Mouse (Mus musculus) Patski (cell line): ENCODE measurements around the gene Camta1. TPM values are rescaled to one million over a fixed set of nuclear protein-coding genes. Genes with fewer than 3 reads are reported as not detected.

Experiments
- ATAC-seq: fragments of 100-300 bp; one replicate; pipeline ENCODE4 v1.8.0; 2021
- CTCF ChIA-PET: fragments of 350-600 bp; sonication (Branson Sonifier 250); formaldehyde crosslinking; loops from one replicate; lab custom pipeline; 2022; ENCODE audit warnings: inconsistent platforms; lab: Charles Lee
- POLR2A ChIA-PET: fragments of 350-600 bp; sonication (Branson Sonifier 250); formaldehyde crosslinking; loops from one replicate; lab custom pipeline; 2022; ENCODE audit warnings: antibody characterized with exemption, inconsistent platforms; lab: Charles Lee
- DNase-seq: peaks from one replicate; pipeline ENCODE4 v3.0.0-alpha.2; 2011; ENCODE audit warnings: low read depth, low spot score
- H3K27me3 ChIP-seq: fragments of 371-371 bp; one replicate; pipeline ENCODE4 v1.5.1; 2021
- CTCF ChIP-seq: fragments of 100-300 bp; IDR thresholded peaks from one replicate; pipeline ENCODE4 v1.5.1; 2021
- in situ Hi-C: fragments of 300-500 bp; cut with MboI; formaldehyde crosslinking; loops from 3 replicates; pipeline ENCODE4 v1.11.1; 2018; ENCODE audit warnings: low pct_unique_long_range_greater_than_20kb, mixed read lengths
- polyA plus RNA-seq: library from polyadenylated mRNA; unstranded; gene quantifications from one replicate; pipeline ENCODE4 v1.2.3, GENCODE M21; 2021

The Camta1 gene
- polyA plus RNA-seq, 1 experiment from 2014 or later = 28.0 TPM

- no peak for DNase-seq
- ChIA-PET CTCF (interaction anchor here (1.0 to 1.5 kb wide), 2 partner anchors 13 to 28 kb away, joined by 3 to 4 read pairs; partner anchors contain the start of genes Park7 and Tnfrsf9), POLR2A (no interaction called here)
- in situ Hi-C loops = no loop called here
- ATAC-seq = no peak
- H3K27me3 ChIP-seq = no peaks in the 10 kb centered on the region
- no peak for TF ChIP-seq CTCF
Measured at GRCm38 (mm10) chr4:150926924-150927705, 934.6 kb downstream of the Camta1 start.

GRCm38 (mm10) chr4:150925923-150926322 lies 935.8 kb downstream of the Camta1 start:
- CTCF ChIA-PET = no interaction called here
- TF ChIP-seq CTCF = no peak
- DNase-seq (no peak), ATAC-seq (no peak)
- in situ Hi-C loops = no loop called here
- H3K27me3 ChIP-seq = no peaks in the 10 kb centered on the region
- POLR2A ChIA-PET = no interaction called here

- no peak for ATAC-seq
- POLR2A ChIA-PET = no interaction called here
Measured at GRCm38 (mm10) chr4:150924936-150925335, 936.7 kb downstream of the Camta1 start.

GRCm38 (mm10) chr4:150924308-150924707 lies 937.4 kb downstream of the Camta1 start:
- TF ChIP-seq CTCF = no peak
- H3K27me3 ChIP-seq = no peaks in the 10 kb centered on the region
- DNase-seq = no peak
- CTCF ChIA-PET = no interaction called here
- in situ Hi-C loops = no loop called here
- POLR2A ChIA-PET = no interaction called here
- ATAC-seq = no peak

More at GRCm38 (mm10) chr4:150924936-150925335, 936.7 kb downstream of the Camta1 start:
- CTCF ChIA-PET = no interaction called here
- no peak for TF ChIP-seq CTCF
- H3K27me3 ChIP-seq = no peaks in the 10 kb centered on the region
- DNase-seq = no peak
- in situ Hi-C loops = no loop called here

GRCm38 (mm10) chr4:150921206-150921605 lies 940.5 kb downstream of the Camta1 start:
- DNase-seq (no peak), ATAC-seq (no peak)
- in situ Hi-C loops = no loop called here
- CTCF ChIA-PET = no interaction called here
- POLR2A ChIA-PET = no interaction called here
- H3K27me3 ChIP-seq = no peaks in the 10 kb centered on the region
- no peak for TF ChIP-seq CTCF

GRCm38 (mm10) chr4:150917336-150918027 lies 944.2 kb downstream of the Camta1 start:
- TF ChIP-seq CTCF = no peak
- ChIA-PET POLR2A (no interaction called here), CTCF (no interaction called here)
- DNase-seq = no peak
- H3K27me3 ChIP-seq = no peaks in the 10 kb centered on the region
- ATAC-seq = no peak
- in situ Hi-C loops = no loop called here

- no peaks in the 10 kb centered on the region for H3K27me3 ChIP-seq
- CTCF ChIA-PET = no interaction called here
- ATAC-seq (no peak), DNase-seq (no peak)
- POLR2A ChIA-PET = no interaction called here
- in situ Hi-C loops = no loop called here
- TF ChIP-seq CTCF = no peak
Measured at GRCm38 (mm10) chr4:150915181-150915906, 946.3 kb downstream of the Camta1 start.

GRCm38 (mm10) chr4:150914290-150914733 lies 947.4 kb downstream of the Camta1 start, which contains the start of the genes Park7 and Tnfrsf9:
Gene Park7 (minus strand): TSS chr4:150914437.
Gene Tnfrsf9 (plus strand): TSS chr4:150914562.
- no peak for TF ChIP-seq CTCF
- in situ Hi-C loops = no loop called here
- CTCF ChIA-PET = interaction anchor here (0.9 kb wide), 1 partner anchor 13 kb away, joined by 3 read pairs; no protein-coding TSS in a partner anchor

GRCm38 (mm10) chr4:150913743-150914142 lies 947.9 kb downstream of the Camta1 start:
- ATAC-seq (no peak), DNase-seq (no peak)
- TF ChIP-seq CTCF = no peak
- in situ Hi-C loops = no loop called here
- ChIA-PET POLR2A (no interaction called here), CTCF (interaction anchor here (0.9 kb wide), 1 partner anchor 14 kb away, joined by 3 read pairs; no protein-coding TSS in a partner anchor)
- H3K27me3 ChIP-seq = no peaks in the 10 kb centered on the region

More at GRCm38 (mm10) chr4:150914290-150914733, 947.4 kb downstream of the Camta1 start, which contains the start of the genes Park7 and Tnfrsf9:
- POLR2A ChIA-PET = no interaction called here
- DNase-seq = peak; percentile 72
- ATAC-seq = peak; percentile 52
- H3K27me3 ChIP-seq = no peaks in the 10 kb centered on the region
